Mouse (Mus musculus) lung, postnatal 0 days (tissue): ENCODE measurements around the gene Zfp827.

Experiments
- CTCF ChIP-seq: IDR thresholded peaks from 2 replicates; pipeline ENCODE4 v1.5.1; 2016; ENCODE audit warnings: antibody characterized with exemption, mild to moderate bottlenecking
- EP300 ChIP-seq: IDR thresholded peaks from 2 replicates; pipeline ENCODE4 v1.6.1; 2016; ENCODE audit warnings: antibody characterized with exemption, mild to moderate bottlenecking, control low read depth

DNA sequence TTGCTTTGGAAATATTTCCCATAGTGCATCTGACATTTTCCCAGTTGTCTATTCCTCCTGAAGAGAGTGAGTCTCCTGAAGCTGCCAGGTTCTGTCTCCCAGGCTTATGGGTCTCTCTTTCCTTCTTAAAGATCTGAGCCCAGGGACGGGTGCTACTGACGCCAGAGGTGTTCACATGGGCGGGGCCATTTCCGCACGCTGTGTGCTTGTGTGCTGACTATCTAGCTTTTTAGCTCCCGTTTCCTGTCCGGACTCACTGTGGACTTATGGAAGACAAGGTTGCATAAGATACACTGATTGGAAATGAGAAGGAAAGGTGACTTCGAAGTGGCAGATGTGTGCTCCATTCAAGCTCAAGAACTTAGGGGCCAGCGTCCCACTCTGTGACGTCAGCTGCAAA is 120.6 kb downstream of the Zfp827 start:
- TF ChIP-seq CTCF (no peak), EP300 (no peak)
